Mouse (Mus musculus): Measurements from ENCODE around the gene Reln. TPM values are rescaled to one million over a fixed set of nuclear protein-coding genes. Genes with fewer than 3 reads are reported as not detected.

Reln gene
- polyA plus RNA-seq, 2 experiments, result 3.3 to 6.7 TPM

GRCm38 (mm10) chr5:22106811-22107485, 237.6 kb downstream of the Reln start:
- no peak for DNase-seq (ENCODE audit: low spot score)
- Histone ChIP-seq H3K36me3 (ENCODE audit: control insufficient read depth, insufficient read depth, low read length) (no peaks in the 10 kb centered on the region), H3K9me3 (ENCODE audit: control insufficient read depth, low read length) (no peaks in the 10 kb centered on the region), H3K27ac (replicated peaks; ENCODE audit: low read depth, low read length) (no peak overlapping the region), H3K4me1 (ENCODE audit: control insufficient read depth, insufficient read depth, low read length) (no peaks in the 10 kb centered on the region), H3K4me3 (replicated peaks; ENCODE audit: low read length) (no peak overlapping the region), H3K9ac (ENCODE audit: low read depth, low read length, severe bottlenecking) (no peak overlapping the region), H3K4me2 (replicated peaks; ENCODE audit: low read depth, low read length, severe bottlenecking) (no peak overlapping the region), H3K27me3 (ENCODE audit: control insufficient read depth, insufficient read depth, low read length) (no peaks in the 10 kb centered on the region)
- no peak for TF ChIP-seq POLR2A (IDR thresholded peaks at IDR 0.05; ENCODE audit: borderline replicate concordance, extremely low read depth, insufficient read depth, insufficient read length)
- ATAC-seq (ENCODE audit: low FRiP score, low read depth), result no peak
- WGBS, result 67% methylated on average over 9 of the region's 9 CpGs

- no peak overlapping the region for H3K4me2 ChIP-seq (replicated peaks; ENCODE audit: low read depth, low read length, severe bottlenecking)
- no peak overlapping the region for H3K27ac ChIP-seq (replicated peaks; ENCODE audit: low read depth, low read length)
- no peak overlapping the region for H3K9ac ChIP-seq (ENCODE audit: low read depth, low read length, severe bottlenecking)
- no peaks in the 10 kb centered on the region for H3K4me1 ChIP-seq (ENCODE audit: control insufficient read depth, insufficient read depth, low read length)
- ATAC-seq (ENCODE audit: low FRiP score, low read depth) (no peak), DNase-seq (ENCODE audit: low spot score) (no peak)
- H3K27me3 ChIP-seq (ENCODE audit: control insufficient read depth, insufficient read depth, low read length), result no peaks in the 10 kb centered on the region
- no peaks in the 10 kb centered on the region for H3K9me3 ChIP-seq (ENCODE audit: control insufficient read depth, low read length)
- 76% methylated on average over 5 of the region's 5 CpGs for WGBS
- TF ChIP-seq POLR2A (IDR thresholded peaks at IDR 0.05; ENCODE audit: borderline replicate concordance, extremely low read depth, insufficient read depth, insufficient read length), result no peak
- no peak overlapping the region for H3K4me3 ChIP-seq (replicated peaks; ENCODE audit: low read length)
- H3K36me3 ChIP-seq (ENCODE audit: control insufficient read depth, insufficient read depth, low read length), result no peaks in the 10 kb centered on the region
Measured at GRCm38 (mm10) chr5:22094984-22095383, 249.5 kb downstream of the Reln start.

GRCm38 (mm10) chr5:22094043-22094442, 250.5 kb downstream of the Reln start:
- Histone ChIP-seq H3K27ac (replicated peaks; ENCODE audit: low read depth, low read length) (no peak overlapping the region), H3K27me3 (ENCODE audit: control insufficient read depth, insufficient read depth, low read length) (no peaks in the 10 kb centered on the region), H3K4me3 (replicated peaks; ENCODE audit: low read length) (no peak overlapping the region), H3K4me1 (ENCODE audit: control insufficient read depth, insufficient read depth, low read length) (no peaks in the 10 kb centered on the region), H3K9me3 (ENCODE audit: control insufficient read depth, low read length) (no peaks in the 10 kb centered on the region), H3K4me2 (replicated peaks; ENCODE audit: low read depth, low read length, severe bottlenecking) (no peak overlapping the region), H3K9ac (ENCODE audit: low read depth, low read length, severe bottlenecking) (no peak overlapping the region), H3K36me3 (ENCODE audit: control insufficient read depth, insufficient read depth, low read length) (no peaks in the 10 kb centered on the region)
- ATAC-seq (ENCODE audit: low FRiP score, low read depth) (no peak), DNase-seq (ENCODE audit: low spot score) (no peak)
- TF ChIP-seq POLR2A (IDR thresholded peaks at IDR 0.05; ENCODE audit: borderline replicate concordance, extremely low read depth, insufficient read depth, insufficient read length), result no peak
- 72% methylated on average over 5 of the region's 5 CpGs for WGBS

GRCm38 (mm10) chr5:22093157-22093865, 251.2 kb downstream of the Reln start:
- DNase-seq (ENCODE audit: low spot score) (no peak), ATAC-seq (ENCODE audit: low FRiP score, low read depth) (no peak)
- Histone ChIP-seq H3K27ac (replicated peaks; ENCODE audit: low read depth, low read length) (no peak overlapping the region), H3K36me3 (ENCODE audit: control insufficient read depth, insufficient read depth, low read length) (no peaks in the 10 kb centered on the region), H3K9ac (ENCODE audit: low read depth, low read length, severe bottlenecking) (no peak overlapping the region), H3K27me3 (ENCODE audit: control insufficient read depth, insufficient read depth, low read length) (no peaks in the 10 kb centered on the region), H3K4me1 (ENCODE audit: control insufficient read depth, insufficient read depth, low read length) (no peaks in the 10 kb centered on the region), H3K4me3 (replicated peaks; ENCODE audit: low read length) (no peak overlapping the region), H3K9me3 (ENCODE audit: control insufficient read depth, low read length) (no peaks in the 10 kb centered on the region), H3K4me2 (replicated peaks; ENCODE audit: low read depth, low read length, severe bottlenecking) (no peak overlapping the region)
- no peak for TF ChIP-seq POLR2A (IDR thresholded peaks at IDR 0.05; ENCODE audit: borderline replicate concordance, extremely low read depth, insufficient read depth, insufficient read length)
- 54% methylated on average over 9 of the region's 9 CpGs for WGBS

DNA sequence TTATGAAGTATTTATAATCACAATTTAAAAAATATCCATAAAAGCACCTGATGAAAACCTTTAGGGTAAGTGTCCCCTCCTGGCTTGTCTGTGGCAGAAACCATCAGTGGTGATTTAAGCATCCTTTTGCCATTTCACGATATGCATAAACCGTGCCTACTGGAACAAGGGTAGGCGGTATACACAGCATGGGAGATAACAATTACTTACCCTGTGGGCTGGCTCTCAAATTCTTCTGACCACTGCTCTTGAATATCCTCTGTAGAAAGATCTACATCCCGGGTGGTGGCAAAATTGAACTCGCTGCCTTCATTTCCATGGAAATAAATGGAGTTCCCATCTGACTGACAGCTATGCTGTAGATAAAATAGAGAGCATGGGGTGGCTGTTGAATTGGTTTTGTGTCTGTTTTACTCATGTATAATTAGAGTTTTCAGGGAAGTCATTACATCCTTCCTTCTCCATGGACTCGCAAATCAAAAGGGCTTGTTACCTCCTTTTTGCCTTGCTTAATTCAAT, 264.0 kb downstream of the Reln start:
- Histone ChIP-seq H3K4me3 (replicated peaks; ENCODE audit: low read length) (no peak overlapping the region), H3K4me2 (replicated peaks; ENCODE audit: low read depth, low read length, severe bottlenecking) (no peak overlapping the region), H3K9ac (ENCODE audit: low read depth, low read length, severe bottlenecking) (no peak overlapping the region), H3K36me3 (ENCODE audit: control insufficient read depth, insufficient read depth, low read length) (no peaks in the 10 kb centered on the region), H3K9me3 (ENCODE audit: control insufficient read depth, low read length) (no peaks in the 10 kb centered on the region), H3K27me3 (ENCODE audit: control insufficient read depth, insufficient read depth, low read length) (no peaks in the 10 kb centered on the region), H3K4me1 (ENCODE audit: control insufficient read depth, insufficient read depth, low read length) (no peaks in the 10 kb centered on the region), H3K27ac (replicated peaks; ENCODE audit: low read depth, low read length) (no peak overlapping the region)
- no peak for TF ChIP-seq POLR2A (IDR thresholded peaks at IDR 0.05; ENCODE audit: borderline replicate concordance, extremely low read depth, insufficient read depth, insufficient read length)
- 91% methylated on average over 6 of the region's 6 CpGs for WGBS
- ATAC-seq (ENCODE audit: low FRiP score, low read depth) (no peak), DNase-seq (ENCODE audit: low spot score) (no peak)
